Mouse (Mus musculus) limb, embryonic 11.5 days (tissue): ENCODE measurements around the gene Tmem59. TPM values are rescaled to one million over a fixed set of nuclear protein-coding genes. Genes with fewer than 3 reads are reported as not detected.

Source experiments
- ATAC-seq: fragments of 200-750 bp; cut with Nextera tagmentation; 2 replicates; pipeline ENCODE4 v1.8.0; 2017; ENCODE audit warnings: low read depth; ENCODE audit not compliant: insufficient number of reproducible peaks, low FRiP score, low TSS enrichment
- DNase-seq: peaks from one replicate; pipeline ENCODE4 v3.0.0-alpha.2; 2015; ENCODE audit warnings: low spot score
- H3K27ac ChIP-seq: fragments of 300-500 bp; sonication (generic); replicated peaks from 2 replicates; pipeline ENCODE4 v1.5.1; 2014; ENCODE audit warnings: low read depth, mild to moderate bottlenecking, low read length
- H3K27me3 ChIP-seq: fragments of 300-500 bp; sonication (generic); 2 replicates; pipeline ENCODE4 v1.6.1; 2014; ENCODE audit warnings: mild to moderate bottlenecking, low read length, mixed read lengths; ENCODE audit not compliant: control insufficient read depth, insufficient read depth
- H3K36me3 ChIP-seq: fragments of 300-500 bp; sonication (generic); 2 replicates; pipeline ENCODE4 v1.6.1; 2014; ENCODE audit warnings: mild to moderate bottlenecking, low read length, moderate library complexity, mixed read lengths; ENCODE audit not compliant: control insufficient read depth, insufficient read depth
- H3K4me1 ChIP-seq: fragments of 300-500 bp; sonication (generic); 2 replicates; pipeline ENCODE4 v1.6.1; 2014; ENCODE audit warnings: low read length, mixed read lengths; ENCODE audit not compliant: control insufficient read depth, insufficient read depth
- H3K4me2 ChIP-seq: fragments of 300-500 bp; sonication (generic); 2 replicates; pipeline ENCODE4 v1.6.1; 2014; ENCODE audit warnings: low read depth, mild to moderate bottlenecking, moderate library complexity; ENCODE audit not compliant: severe bottlenecking
- H3K4me3 ChIP-seq: fragments of 300-500 bp; sonication (generic); 2 replicates; pipeline ENCODE4 v1.5.1; 2014; ENCODE audit warnings: low read depth, low read length
- H3K9ac ChIP-seq: fragments of 300-500 bp; sonication (generic); 2 replicates; pipeline ENCODE4 v1.6.1; 2014; ENCODE audit warnings: mild to moderate bottlenecking, low read length
- H3K9me3 ChIP-seq: fragments of 300-500 bp; sonication (generic); 2 replicates; pipeline ENCODE4 v1.6.1; 2016; ENCODE audit warnings: low read length; ENCODE audit not compliant: control insufficient read depth
- WGBS: fragments of 180-500 bp; shearing (Covaris S2); extraction: QIAGEN DNeasy Blood & Tissue Kit; methylation state at CpG from one replicate; pipeline ENCODE4 v1.1.7; 2014; 5-methylcytosine and 5-hydroxymethylcytosine counted together
- polyA plus RNA-seq: library from polyadenylated mRNA; unstranded; fragments of >200 nt; fragmentation: Nextera tagmentation; extraction: Ambion mirVana; gene quantifications from 2 replicates; pipeline ENCODE4 v1.2.1, GENCODE M21; 2014

Gene Tmem59
- polyA plus RNA-seq, 1 experiment from 2014 or later, result 295 TPM

DNA sequence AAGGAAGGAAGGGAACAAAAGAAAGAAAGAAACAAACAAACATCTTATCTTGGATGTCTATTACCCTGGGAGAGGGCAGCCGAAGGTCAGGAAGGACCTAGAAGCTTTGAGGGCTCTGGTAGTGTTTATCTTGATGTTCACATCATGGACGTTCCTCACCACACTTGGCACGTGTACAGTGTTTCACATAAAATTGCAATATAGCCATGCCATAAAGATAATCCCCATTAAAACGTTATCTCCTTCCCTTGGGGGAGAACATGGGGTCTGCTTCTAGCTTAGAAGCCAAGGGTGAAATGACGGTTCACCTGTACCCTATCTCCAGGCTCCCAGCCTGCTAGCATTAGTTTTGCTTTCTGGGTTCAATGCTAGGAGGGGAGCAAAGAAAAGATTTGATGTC lies 11.5 kb upstream of the Tmem59 start:
- H3K4me2 ChIP-seq, result no peak overlapping the region
- H3K4me3 ChIP-seq, result no peak overlapping the region
- no peaks in the 10 kb centered on the region for H3K4me1 ChIP-seq
- WGBS, result 85% methylated on average over 5 of the region's 5 CpGs
- ATAC-seq, result no peak
- DNase-seq, result no peak
- H3K27me3 ChIP-seq, result no peaks in the 10 kb centered on the region
- no peak overlapping the region for H3K9ac ChIP-seq
- no peak overlapping the region for H3K27ac ChIP-seq
- no peaks in the 10 kb centered on the region for H3K9me3 ChIP-seq
- no peaks in the 10 kb centered on the region for H3K36me3 ChIP-seq

- ATAC-seq, result no peak
- H3K27ac ChIP-seq, result no peak overlapping the region
- H3K4me1 ChIP-seq, result no peaks in the 10 kb centered on the region
- 89% methylated on average over 5 of the region's 5 CpGs for WGBS
- no peaks in the 10 kb centered on the region for H3K9me3 ChIP-seq
- DNase-seq, result no peak
- H3K9ac ChIP-seq, result no peak overlapping the region
- H3K27me3 ChIP-seq, result no peaks in the 10 kb centered on the region
- H3K4me2 ChIP-seq, result no peak overlapping the region
- H3K4me3 ChIP-seq, result no peak overlapping the region
- H3K36me3 ChIP-seq, result no peaks in the 10 kb centered on the region
These were observed 10.4 kb upstream of the Tmem59 start for GRCm38 (mm10) chr4:107167798-107168197.

- Histone ChIP-seq H3K9ac (peak overlapping the region; percentile 89), H3K27me3 (no peaks in the 10 kb centered on the region), H3K36me3 (no peaks in the 10 kb centered on the region; the same call in 1 of the 2 replicates), H3K9me3 (no peaks in the 10 kb centered on the region), H3K4me3 (peak overlapping the region; percentile 98), H3K27ac (no peak overlapping the region), H3K4me2 (peak overlapping the region; percentile 66), H3K4me1 (peaks cover 12% of the 10 kb centered on the region; the same call in 1 of the 2 replicates)
- WGBS, result 51% methylated on average over 11 of the region's 11 CpGs
- ATAC-seq (no peak), DNase-seq (no peak)
These were observed 693 bp upstream of the Tmem59 start for GRCm38 (mm10) chr4:107177506-107177905.

DNA sequence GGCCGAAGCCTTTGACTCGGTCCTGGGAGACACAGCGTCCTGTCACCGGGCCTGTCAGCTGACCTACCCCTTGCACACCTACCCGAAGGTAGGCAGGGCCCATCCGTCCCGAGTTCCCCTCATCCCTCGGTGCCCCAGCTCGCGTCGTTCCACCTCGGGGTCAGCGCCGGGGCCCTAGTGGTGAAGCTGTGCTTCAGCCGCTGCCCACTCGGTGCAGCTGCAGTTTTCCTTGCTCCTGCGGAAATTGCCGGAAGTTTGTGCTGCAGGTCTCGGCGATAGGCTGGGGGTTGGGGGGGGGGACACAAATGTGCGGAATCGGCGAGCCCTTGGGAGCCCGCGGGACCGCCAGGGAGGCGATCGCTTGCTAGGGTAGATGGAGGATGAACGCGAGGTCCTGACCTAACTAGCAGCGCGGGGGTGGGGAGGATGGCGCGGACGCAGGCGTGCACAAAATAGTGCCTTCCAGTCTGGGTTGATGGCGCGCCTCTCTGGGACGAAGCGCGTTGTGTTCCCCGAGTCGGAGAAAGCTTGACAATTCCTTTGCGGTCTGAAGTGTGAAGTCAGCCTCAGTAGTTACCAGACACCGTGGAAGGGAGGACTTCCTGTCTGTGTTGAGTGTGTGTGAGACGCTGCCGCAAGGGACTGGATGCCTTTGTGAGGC lies 761 bp downstream of the Tmem59 start, which contains the start of gene Tceanc2:
Tceanc2 (minus strand) TSS at position 287 of the 661 bp plus-strand sequence.
- WGBS, result 0% methylated on average over 47 of the region's 47 CpGs
- Histone ChIP-seq H3K4me1 (peaks cover 12% of the 10 kb centered on the region; the same call in 1 of the 2 replicates), H3K9ac (peak within 1 kb of the TSS; percentile 89), H3K36me3 (no peaks in the 10 kb centered on the region), H3K27me3 (no peaks in the 10 kb centered on the region), H3K27ac (peak within 1 kb of the TSS; percentile 85), H3K4me3 (peak within 1 kb of the TSS; percentile 98), H3K4me2 (peak within 1 kb of the TSS; percentile 66), H3K9me3 (no peaks in the 10 kb centered on the region)
- DNase-seq (peak; percentile 61), ATAC-seq (peak; percentile 17; the same call in 1 of the 2 replicates)

- Histone ChIP-seq H3K27me3 (no peaks in the 10 kb centered on the region), H3K4me1 (peaks cover 12% of the 10 kb centered on the region; the same call in 1 of the 2 replicates)
- peak; percentile 28 for DNase-seq
These were observed 1.4 kb downstream of the Tmem59 start for GRCm38 (mm10) chr4:107179561-107179960.

DNA sequence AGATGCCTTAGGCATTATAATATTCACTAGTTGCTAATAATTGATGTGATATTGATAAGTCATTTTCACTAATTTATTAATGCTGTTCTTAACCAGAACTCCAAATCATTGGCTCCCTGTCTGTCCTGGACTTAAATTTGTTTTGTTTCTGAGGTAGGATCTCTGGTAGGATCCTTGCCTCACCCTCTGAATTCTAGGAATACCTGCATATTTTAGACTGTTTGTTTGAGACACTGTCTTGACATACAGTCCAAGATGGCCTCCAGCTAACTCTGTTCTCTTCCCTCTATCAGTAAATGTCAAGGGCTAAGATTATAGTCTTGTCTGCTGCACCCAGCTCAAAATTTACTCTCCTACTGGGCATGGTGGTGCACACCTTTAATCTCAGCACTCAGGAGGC lies 2.5 kb downstream of the Tmem59 start:
- H3K27ac ChIP-seq, result no peak overlapping the region
- no peak for DNase-seq
- H3K27me3 ChIP-seq, result no peaks in the 10 kb centered on the region
- H3K9ac ChIP-seq, result no peak overlapping the region
- H3K4me3 ChIP-seq, result no peak overlapping the region
- H3K9me3 ChIP-seq, result no peaks in the 10 kb centered on the region
- H3K36me3 ChIP-seq, result no peaks in the 10 kb centered on the region
- peaks cover 12% of the 10 kb centered on the region; the same call in 1 of the 2 replicates for H3K4me1 ChIP-seq
- H3K4me2 ChIP-seq, result no peak overlapping the region
- ATAC-seq, result no peak

More at GRCm38 (mm10) chr4:107179561-107179960, 1.4 kb downstream of the Tmem59 start:
- no peak for ATAC-seq
- peak overlapping the region; percentile 98 for H3K4me3 ChIP-seq
- H3K4me2 ChIP-seq, result peak overlapping the region; percentile 66
- no peaks in the 10 kb centered on the region for H3K9me3 ChIP-seq
- 10% methylated on average over 8 of the region's 8 CpGs for WGBS
- H3K27ac ChIP-seq, result no peak overlapping the region; the same call in 1 of the 2 replicates
- peak overlapping the region; percentile 89 for H3K9ac ChIP-seq
- no peaks in the 10 kb centered on the region for H3K36me3 ChIP-seq

DNA sequence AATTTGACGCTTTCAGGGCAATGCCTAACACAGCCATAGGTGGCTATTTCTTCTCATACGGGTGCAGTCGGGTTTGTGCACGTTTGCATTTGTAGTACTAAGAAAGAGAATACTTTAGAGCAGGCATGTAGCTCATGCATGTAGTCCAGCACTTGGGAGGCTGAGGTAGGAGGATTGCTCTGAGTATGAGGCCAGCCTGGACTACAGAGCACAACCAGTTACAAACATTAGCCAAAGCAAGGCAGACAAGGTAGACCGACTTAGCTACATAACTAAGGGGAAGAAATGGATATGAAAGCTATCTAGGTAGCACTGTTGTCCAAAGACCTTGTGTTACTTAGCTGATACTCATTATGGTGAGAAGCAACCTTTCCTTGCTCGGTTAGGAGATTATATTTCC lies 3.7 kb downstream of the Tmem59 start:
- no peak overlapping the region for H3K4me2 ChIP-seq
- H3K4me1 ChIP-seq, result peaks cover 11% of the 10 kb centered on the region; the same call in 1 of the 2 replicates
- H3K27me3 ChIP-seq, result no peaks in the 10 kb centered on the region
- H3K36me3 ChIP-seq, result no peaks in the 10 kb centered on the region
- no peak overlapping the region for H3K4me3 ChIP-seq
- WGBS, result 91% methylated on average over 6 of the region's 6 CpGs
- no peaks in the 10 kb centered on the region for H3K9me3 ChIP-seq
- no peak for ATAC-seq
- no peak overlapping the region for H3K9ac ChIP-seq
- H3K27ac ChIP-seq, result no peak overlapping the region
- DNase-seq, result no peak

- 73% methylated on average over 2 of the region's 2 CpGs for WGBS
- Histone ChIP-seq H3K9ac (no peak overlapping the region), H3K27ac (no peak overlapping the region), H3K4me1 (peaks cover 5% of the 10 kb centered on the region; the same call in 1 of the 2 replicates), H3K9me3 (no peaks in the 10 kb centered on the region), H3K4me3 (no peak overlapping the region), H3K27me3 (no peaks in the 10 kb centered on the region), H3K4me2 (no peak overlapping the region), H3K36me3 (0 out of 2 replicates have a peak, but pooled peaks cover 3% of the 10 kb centered on the region)
- ATAC-seq, result no peak
- DNase-seq, result no peak
These were observed 4.6 kb downstream of the Tmem59 start for GRCm38 (mm10) chr4:107182796-107183195.
